Mouse (Mus musculus) heart, embryonic 12.5 days (tissue): ENCODE results near the gene Zfp28. TPM values are rescaled to one million over a fixed set of nuclear protein-coding genes. Genes with fewer than 3 reads are reported as not detected.

Experiments used
- polyA plus RNA-seq: library from polyadenylated mRNA; unstranded; fragments of >200 nt; fragmentation: Nextera tagmentation; extraction: Ambion mirVana; gene quantifications from 2 replicates; pipeline ENCODE4 v1.2.1, GENCODE M21; 2016

The Zfp28 gene
- polyA plus RNA-seq, 1 experiment from 2014 or later: 10.7 TPM

Other genes with a start within 250 kb of the Zfp28 start
- 26.0 and 27.7 TPM in 2 replicates for gene Zfp787, start 227.3 kb upstream of the Zfp28 start, polyA plus RNA-seq
- 30.2 and 31.3 TPM in 2 replicates for gene Zfp444, start 211.1 kb upstream of the Zfp28 start, polyA plus RNA-seq
- gene Galp, start 186.2 kb upstream of the Zfp28 start, polyA plus RNA-seq: not detected in 2 replicates
- gene Zscan5b, start 161.0 kb upstream of the Zfp28 start, polyA plus RNA-seq: not detected in 2 replicates
- gene Epp13, start 130.6 kb upstream of the Zfp28 start, polyA plus RNA-seq: not detected in 2 replicates
- gene Zfp667, start 96.7 kb upstream of the Zfp28 start, polyA plus RNA-seq: 3.7 and 4.2 TPM in 2 replicates
- gene Zfp583, start 52.0 kb upstream of the Zfp28 start, polyA plus RNA-seq: 4.3 and 4.8 TPM in 2 replicates
- gene Gm3854, start 39.5 kb upstream of the Zfp28 start, polyA plus RNA-seq: 1.1 and 1.6 TPM in 2 replicates
- gene Zfp78, start 20.0 kb upstream of the Zfp28 start, polyA plus RNA-seq: 1.2 and 1.4 TPM in 2 replicates
- gene Smim17, start 15.4 kb downstream of the Zfp28 start, polyA plus RNA-seq: 0.15 and 0.39 TPM in 2 replicates
- gene Gm20715, start 27.0 kb downstream of the Zfp28 start, polyA plus RNA-seq: not detected in 2 replicates
- not detected in 2 replicates for gene Olfr1344, start 55.4 kb downstream of the Zfp28 start, polyA plus RNA-seq
- not detected in 2 replicates for gene Olfr1336, start 72.9 kb downstream of the Zfp28 start, polyA plus RNA-seq
- gene Olfr1346, start 83.8 kb downstream of the Zfp28 start, polyA plus RNA-seq: not detected in 2 replicates
- gene Olfr5, start 103.6 kb downstream of the Zfp28 start, polyA plus RNA-seq: not detected in 2 replicates
- gene Olfr1347, start 116.5 kb downstream of the Zfp28 start, polyA plus RNA-seq: not detected in 2 replicates
- gene Olfr1348, start 125.5 kb downstream of the Zfp28 start, polyA plus RNA-seq: not detected in 2 replicates
- not detected in 2 replicates for gene Olfr1349, start 139.7 kb downstream of the Zfp28 start, polyA plus RNA-seq
- not detected in 2 replicates for gene Olfr1350, start 181.5 kb downstream of the Zfp28 start, polyA plus RNA-seq